Comparison of ENCODE assay signal across 21 mouse cellular contexts in the genomic region with DNA sequence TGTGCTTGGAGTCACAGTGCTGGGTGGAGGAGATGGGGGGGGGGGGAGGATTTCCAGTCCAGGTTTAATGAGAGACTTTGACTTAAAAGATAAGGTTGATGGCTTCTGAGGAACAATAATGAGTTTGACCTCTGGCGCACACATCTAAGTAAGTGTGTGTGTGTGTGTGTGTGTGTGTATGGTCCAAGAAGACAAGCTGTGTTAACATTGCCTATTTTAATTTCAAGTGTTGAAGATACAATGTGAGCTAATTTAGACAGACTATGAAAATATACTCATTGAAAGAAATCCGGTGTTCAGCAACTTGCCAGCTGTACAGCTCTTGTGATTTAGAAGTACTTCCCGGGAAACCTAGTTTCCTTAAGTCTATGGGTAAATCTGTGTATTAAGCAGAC.
DNase-seq lines count a peak whose midpoint lies in the region; ATAC-seq and TF ChIP-seq lines count a peak whose summit lies in the region.
"Had no signal": no experiment of that assay in that cellular context is flagged by ENCODE, and none has a peak within 500 bp of the region (broad histone marks: within the 10 kb centered on the region; RNA-seq: fewer than 3 reads in every experiment).

No protein-coding gene starts in this region.

- H3K27me3 ChIP-seq in lung, embryonic 14.5 days (ENCODE audit: insufficient read depth, low read length) = no peaks in the 10 kb centered on the region
- no peaks in the 10 kb centered on the region for H3K27me3 ChIP-seq in lung, embryonic 16.5 days (ENCODE audit: control insufficient read depth, insufficient read depth, low read depth, low read length)
- H3K27me3 ChIP-seq: embryonic facial prominence, embryonic 13.5 days; embryonic facial prominence, embryonic 15.5 days; forebrain, embryonic 12.5 days had no signal

- no peaks in the 10 kb centered on the region for H3K9me3 ChIP-seq in lung, embryonic 14.5 days (ENCODE audit: low read depth, low read length)
- no peaks in the 10 kb centered on the region for H3K9me3 ChIP-seq in lung, embryonic 16.5 days (ENCODE audit: control insufficient read depth, low read length)
- H3K9me3 ChIP-seq: embryonic facial prominence, embryonic 13.5 days; embryonic facial prominence, embryonic 15.5 days; forebrain, embryonic 10.5 days; forebrain, embryonic 12.5 days had no signal

- no peak overlapping the region for H3K27ac ChIP-seq in lung, embryonic 14.5 days (ENCODE audit: low read depth)
- no peak overlapping the region for H3K27ac ChIP-seq in lung, embryonic 16.5 days (ENCODE audit: low read length)
- H3K27ac ChIP-seq: embryonic facial prominence, embryonic 13.5 days; embryonic facial prominence, embryonic 15.5 days; forebrain, embryonic 10.5 days; forebrain, embryonic 12.5 days had no signal

- no peak overlapping the region for H3K4me3 ChIP-seq in lung, embryonic 14.5 days (ENCODE audit: low read depth, low read length)
- no peak overlapping the region for H3K4me3 ChIP-seq in lung, embryonic 16.5 days (ENCODE audit: low read length)
- H3K4me3 ChIP-seq: embryonic facial prominence, embryonic 13.5 days; embryonic facial prominence, embryonic 15.5 days; erythroblast, embryonic 14.5 days; forebrain, embryonic 10.5 days; forebrain, embryonic 12.5 days had no signal

- H3K4me1 ChIP-seq in lung, embryonic 14.5 days (ENCODE audit: insufficient read depth) = peaks cover 12% of the 10 kb centered on the region
- H3K4me1 ChIP-seq in lung, embryonic 16.5 days (replicated peaks; ENCODE audit: control insufficient read depth, insufficient read depth, low read length) = peaks cover 14% of the 10 kb centered on the region; the same call in 1 of the 2 replicates
- H3K4me1 ChIP-seq: embryonic facial prominence, embryonic 13.5 days; embryonic facial prominence, embryonic 15.5 days; forebrain, embryonic 12.5 days had no signal

- 36% methylated on average over 3 of the region's 3 CpGs for WGBS in lung, embryonic 14.5 days
- 49% methylated on average over 3 of the region's 3 CpGs for WGBS in lung, embryonic 16.5 days

- TF ChIP-seq CTCF in lung, embryonic 14.5 days (IDR thresholded peaks at IDR 0.05; ENCODE audit: low read depth) = no peak

- ATAC-seq in lung, embryonic 14.5 days (ENCODE audit: insufficient read depth) = peak; percentile 85
- peak; percentile 82 for ATAC-seq in lung, embryonic 16.5 days (ENCODE audit: low read depth)
- ATAC-seq: forebrain, embryonic 14.5 days; forebrain, embryonic 16.5 days had no signal

- H3K4me2 ChIP-seq in lung, embryonic 14.5 days = no peak overlapping the region
- H3K4me2 ChIP-seq in lung, embryonic 16.5 days (ENCODE audit: low read depth, low read length) = no peak overlapping the region
- H3K4me2 ChIP-seq: embryonic facial prominence, embryonic 13.5 days; embryonic facial prominence, embryonic 15.5 days; forebrain, embryonic 12.5 days had no signal

- H3K9ac ChIP-seq in lung, embryonic 14.5 days = no peak overlapping the region
- no peak overlapping the region for H3K9ac ChIP-seq in lung, embryonic 16.5 days (ENCODE audit: low read length)
- H3K9ac ChIP-seq: embryonic facial prominence, embryonic 13.5 days; embryonic facial prominence, embryonic 15.5 days; forebrain, embryonic 12.5 days had no signal

- DNase-seq in lung, embryonic 14.5 days = peak; percentile 82
- DNase-seq in lung, postnatal 14 days = no peak
- DNase-seq in lung, postnatal 36 days = no peak
- DNase-seq: adrenal gland, adult 2 months; adrenal gland, postnatal 10 days; adrenal gland, postnatal 25 days; cerebellum, adult 11 months; cerebellum, adult 18-20 months; cerebellum, adult 8-10 months; cerebellum, adult 9-11 months; cerebellum, postnatal 14 days; cerebellum, postnatal 36 days; embryo, embryonic 11 days had no signal

- no peaks in the 10 kb centered on the region for H3K36me3 ChIP-seq in lung, embryonic 14.5 days (ENCODE audit: insufficient read depth)
- no peaks in the 10 kb centered on the region for H3K36me3 ChIP-seq in lung, embryonic 16.5 days (ENCODE audit: control insufficient read depth, insufficient read depth, low read length)
- H3K36me3 ChIP-seq: embryonic facial prominence, embryonic 13.5 days; embryonic facial prominence, embryonic 15.5 days; forebrain, embryonic 10.5 days; forebrain, embryonic 12.5 days had no signal
